Mouse (Mus musculus): Measurements from ENCODE around the gene Crim1. TPM values are rescaled to one million over a fixed set of nuclear protein-coding genes. Genes with fewer than 3 reads are reported as not detected.
A peak's percentile ranks its signal among the peaks of the same experiment; 100 is the strongest.

The Crim1 gene
- polyA plus RNA-seq, 1 experiment from 2014 or later: 11.9 TPM

DNA sequence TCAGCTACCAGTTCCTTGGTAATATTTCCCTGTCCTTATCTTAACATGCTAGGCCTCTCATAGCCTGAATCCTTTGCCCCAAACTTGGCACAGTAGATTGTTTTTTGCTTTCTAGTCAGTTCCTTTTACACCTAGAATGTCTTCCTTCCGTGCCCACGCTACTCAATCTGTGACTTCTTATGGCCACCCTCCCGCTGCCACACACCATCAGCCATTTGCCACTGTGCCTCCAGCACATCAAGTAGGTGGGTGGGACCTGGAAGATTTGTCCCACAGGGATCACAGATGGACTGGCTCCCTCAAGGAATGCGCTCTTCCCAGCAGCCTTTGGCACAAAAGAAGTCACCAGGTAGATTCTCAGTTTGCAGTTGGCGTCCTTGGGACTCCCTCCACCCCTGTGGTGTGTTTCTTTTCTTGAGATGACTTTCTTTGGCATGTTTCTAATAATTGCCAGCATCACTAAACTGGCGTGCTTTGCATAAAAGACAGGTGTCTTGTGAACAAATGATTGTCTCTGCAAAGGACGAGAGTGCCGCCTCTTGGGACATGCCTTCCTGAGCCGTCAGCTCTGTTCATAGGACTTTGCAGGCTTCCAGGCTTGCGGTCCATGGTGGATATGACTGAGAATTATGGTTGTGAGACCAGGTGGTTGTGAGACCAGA lies 92.9 kb downstream of the Crim1 start:
- H3K9me3 ChIP-seq (replicated peaks; ENCODE audit: control insufficient read depth, low read length, poor library complexity, severe bottlenecking): no peaks in the 10 kb centered on the region
- no peak overlapping the region for H3K4me3 ChIP-seq (ENCODE audit: low read depth, low read length)
- H3K4me1 ChIP-seq (ENCODE audit: control insufficient read depth, insufficient read depth, low read length): no peaks in the 10 kb centered on the region
- H3K9ac ChIP-seq (ENCODE audit: low read depth, low read length): no peak overlapping the region
- WGBS: 95% methylated on average over 10 of the region's 10 CpGs
- no peak overlapping the region for H3K4me2 ChIP-seq (ENCODE audit: low read length)
- no peak for ATAC-seq
- no peaks in the 10 kb centered on the region for H3K27me3 ChIP-seq (ENCODE audit: control insufficient read depth, insufficient read depth, low read depth, low read length)
- no peak overlapping the region for H3K27ac ChIP-seq (ENCODE audit: low read length)
- H3K36me3 ChIP-seq (ENCODE audit: control insufficient read depth, insufficient read depth, low read length): no peaks in the 10 kb centered on the region

DNA sequence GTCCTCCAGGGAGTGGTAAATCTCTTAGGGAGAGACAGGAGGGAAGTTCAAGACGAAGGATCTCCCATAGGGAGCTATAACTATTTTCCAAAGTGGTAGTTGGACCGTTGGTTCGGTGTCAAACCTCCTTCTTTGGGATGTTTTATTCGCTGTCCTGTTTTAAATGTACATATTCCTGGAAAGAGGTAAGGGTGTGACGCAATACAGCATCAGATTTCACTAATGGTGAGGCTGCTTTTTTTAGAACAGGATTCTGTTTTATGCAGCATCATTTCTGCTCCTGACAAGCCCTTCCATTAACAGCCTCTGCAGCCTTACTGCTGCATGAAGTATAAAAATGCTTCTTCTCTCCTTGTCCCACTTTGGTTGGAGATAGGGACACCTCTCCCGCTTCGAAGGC lies 95.9 kb downstream of the Crim1 start:
- WGBS: 91% methylated on average over 7 of the region's 7 CpGs
- Histone ChIP-seq H3K27ac (ENCODE audit: low read length) (no peak overlapping the region), H3K4me3 (ENCODE audit: low read depth, low read length) (no peak overlapping the region), H3K36me3 (ENCODE audit: control insufficient read depth, insufficient read depth, low read length) (no peaks in the 10 kb centered on the region), H3K9ac (ENCODE audit: low read depth, low read length) (no peak overlapping the region), H3K27me3 (ENCODE audit: control insufficient read depth, insufficient read depth, low read depth, low read length) (no peaks in the 10 kb centered on the region), H3K4me2 (ENCODE audit: low read length) (no peak overlapping the region), H3K4me1 (ENCODE audit: control insufficient read depth, insufficient read depth, low read length) (no peaks in the 10 kb centered on the region), H3K9me3 (replicated peaks; ENCODE audit: control insufficient read depth, low read length, poor library complexity, severe bottlenecking) (no peaks in the 10 kb centered on the region)
- ATAC-seq: no peak

DNA sequence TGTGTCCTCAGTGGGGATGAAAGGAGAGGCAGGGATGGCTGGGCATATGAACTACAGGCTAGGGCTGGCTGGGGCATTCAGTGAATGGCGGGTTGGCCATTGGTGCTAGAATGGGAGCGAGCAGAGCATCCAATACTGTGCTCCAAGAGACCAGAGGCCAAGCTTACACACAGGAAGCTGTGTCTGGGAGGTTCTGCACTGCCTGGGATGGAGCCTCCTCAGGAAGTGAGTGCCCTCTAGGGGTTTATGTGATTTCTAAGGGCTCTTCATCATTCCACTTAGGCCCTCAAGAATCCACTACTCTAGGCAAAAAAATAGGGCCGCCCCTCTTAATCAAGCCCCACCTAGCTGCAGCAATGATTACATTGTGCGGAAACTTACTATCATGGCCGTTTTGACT lies 98.1 kb downstream of the Crim1 start:
- no peaks in the 10 kb centered on the region for H3K9me3 ChIP-seq (replicated peaks; ENCODE audit: control insufficient read depth, low read length, poor library complexity, severe bottlenecking)
- WGBS: 85% methylated on average over 5 of the region's 5 CpGs
- H3K27ac ChIP-seq (ENCODE audit: low read length): no peak overlapping the region
- no peaks in the 10 kb centered on the region for H3K27me3 ChIP-seq (ENCODE audit: control insufficient read depth, insufficient read depth, low read depth, low read length)
- H3K4me1 ChIP-seq (ENCODE audit: control insufficient read depth, insufficient read depth, low read length): no peaks in the 10 kb centered on the region
- H3K4me3 ChIP-seq (ENCODE audit: low read depth, low read length): no peak overlapping the region
- no peak for ATAC-seq
- H3K36me3 ChIP-seq (ENCODE audit: control insufficient read depth, insufficient read depth, low read length): no peaks in the 10 kb centered on the region
- no peak overlapping the region for H3K4me2 ChIP-seq (ENCODE audit: low read length)
- no peak overlapping the region for H3K9ac ChIP-seq (ENCODE audit: low read depth, low read length)

DNA sequence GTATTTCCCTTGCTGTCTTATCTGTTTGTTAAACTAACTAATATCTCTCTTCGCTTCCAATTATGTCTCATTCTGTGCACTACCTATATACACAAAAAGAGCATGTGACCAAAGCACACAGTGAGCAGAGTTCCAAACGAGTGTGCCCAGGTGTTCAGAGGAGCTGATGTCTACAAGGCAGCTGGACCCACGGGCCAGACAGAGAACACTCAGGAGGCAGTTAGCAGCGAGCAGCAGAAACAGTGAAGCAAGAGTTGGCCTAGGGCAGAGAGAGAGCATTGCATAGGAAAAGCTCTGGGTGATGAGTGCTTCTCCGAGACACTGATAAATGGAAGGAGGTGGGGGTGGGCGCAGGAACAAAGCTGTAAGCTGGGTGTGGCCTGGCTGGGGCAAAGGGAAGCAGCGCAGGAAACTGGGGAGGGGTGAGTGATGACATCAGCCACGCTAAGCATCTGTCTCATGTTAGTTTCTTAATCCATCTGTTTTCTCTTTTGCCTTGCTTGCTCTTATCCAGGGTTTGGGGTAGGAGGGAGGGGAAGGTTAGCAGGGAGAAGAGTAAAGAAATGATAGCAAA lies 99.0 kb downstream of the Crim1 start:
- WGBS: 64% methylated on average over 8 of the region's 8 CpGs
- Histone ChIP-seq H3K27me3 (ENCODE audit: control insufficient read depth, insufficient read depth, low read depth, low read length) (no peaks in the 10 kb centered on the region), H3K9me3 (replicated peaks; ENCODE audit: control insufficient read depth, low read length, poor library complexity, severe bottlenecking) (no peaks in the 10 kb centered on the region), H3K4me2 (ENCODE audit: low read length) (no peak overlapping the region), H3K9ac (ENCODE audit: low read depth, low read length) (no peak overlapping the region), H3K36me3 (ENCODE audit: control insufficient read depth, insufficient read depth, low read length) (no peaks in the 10 kb centered on the region), H3K4me3 (ENCODE audit: low read depth, low read length) (no peak overlapping the region), H3K27ac (ENCODE audit: low read length) (no peak overlapping the region), H3K4me1 (ENCODE audit: control insufficient read depth, insufficient read depth, low read length) (no peaks in the 10 kb centered on the region)
- no peak for ATAC-seq

DNA sequence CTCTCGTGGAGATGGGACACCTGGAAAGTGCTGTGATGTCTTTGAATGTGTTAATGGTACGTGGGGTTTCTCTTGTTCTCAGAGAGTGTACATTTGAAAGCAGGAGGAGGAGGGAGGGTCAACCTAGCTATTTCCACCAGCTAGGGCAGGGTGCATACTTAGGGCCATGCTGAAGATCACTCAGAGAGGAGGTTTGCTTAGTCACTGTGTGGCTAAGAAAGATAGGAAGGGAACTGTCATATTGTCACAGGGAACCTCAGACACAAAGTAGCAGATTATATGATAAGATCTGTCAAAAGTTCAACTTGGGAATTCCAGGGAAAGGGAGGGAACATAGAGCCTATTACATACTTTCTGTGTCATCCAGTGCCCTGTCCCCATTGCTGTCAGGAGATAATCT lies 103.0 kb downstream of the Crim1 start:
- no peak overlapping the region for H3K4me2 ChIP-seq (ENCODE audit: low read length)
- no peaks in the 10 kb centered on the region for H3K4me1 ChIP-seq (ENCODE audit: control insufficient read depth, insufficient read depth, low read length)
- no peak for ATAC-seq
- H3K27ac ChIP-seq (ENCODE audit: low read length): no peak overlapping the region
- no peaks in the 10 kb centered on the region for H3K36me3 ChIP-seq (ENCODE audit: control insufficient read depth, insufficient read depth, low read length)
- H3K27me3 ChIP-seq (ENCODE audit: control insufficient read depth, insufficient read depth, low read depth, low read length): no peaks in the 10 kb centered on the region
- WGBS: 88% methylated on average over 2 of the region's 2 CpGs
- H3K9me3 ChIP-seq (replicated peaks; ENCODE audit: control insufficient read depth, low read length, poor library complexity, severe bottlenecking): no peaks in the 10 kb centered on the region
- H3K9ac ChIP-seq (ENCODE audit: low read depth, low read length): no peak overlapping the region
- no peak overlapping the region for H3K4me3 ChIP-seq (ENCODE audit: low read depth, low read length)

DNA sequence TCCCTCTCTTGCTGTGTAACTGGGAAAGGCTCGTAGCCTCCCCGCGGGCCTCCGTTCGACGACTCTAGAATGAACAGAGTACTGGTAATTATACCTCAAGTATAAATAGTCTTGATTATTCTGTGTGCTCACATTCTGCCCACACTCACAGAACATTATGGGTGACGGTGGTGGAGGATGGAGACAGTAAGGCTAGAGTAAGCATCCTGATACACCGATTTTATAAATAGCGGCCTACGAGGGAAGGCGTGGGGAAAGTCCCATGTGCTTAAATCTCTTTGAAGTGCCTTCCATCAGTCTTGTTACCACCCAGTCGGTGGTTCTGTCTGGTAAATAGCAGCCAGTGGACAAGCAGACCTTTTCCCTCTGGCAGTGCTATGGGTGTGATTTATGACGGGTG lies 104.0 kb downstream of the Crim1 start:
- Histone ChIP-seq H3K36me3 (ENCODE audit: control insufficient read depth, insufficient read depth, low read length) (no peaks in the 10 kb centered on the region), H3K4me2 (ENCODE audit: low read length) (no peak overlapping the region), H3K9me3 (replicated peaks; ENCODE audit: control insufficient read depth, low read length, poor library complexity, severe bottlenecking) (no peaks in the 10 kb centered on the region), H3K27ac (ENCODE audit: low read length) (no peak overlapping the region), H3K4me3 (ENCODE audit: low read depth, low read length) (no peak overlapping the region), H3K4me1 (ENCODE audit: control insufficient read depth, insufficient read depth, low read length) (no peaks in the 10 kb centered on the region), H3K27me3 (ENCODE audit: control insufficient read depth, insufficient read depth, low read depth, low read length) (no peaks in the 10 kb centered on the region), H3K9ac (ENCODE audit: low read depth, low read length) (no peak overlapping the region)
- WGBS: 91% methylated on average over 13 of the region's 13 CpGs
- ATAC-seq: no peak

DNA sequence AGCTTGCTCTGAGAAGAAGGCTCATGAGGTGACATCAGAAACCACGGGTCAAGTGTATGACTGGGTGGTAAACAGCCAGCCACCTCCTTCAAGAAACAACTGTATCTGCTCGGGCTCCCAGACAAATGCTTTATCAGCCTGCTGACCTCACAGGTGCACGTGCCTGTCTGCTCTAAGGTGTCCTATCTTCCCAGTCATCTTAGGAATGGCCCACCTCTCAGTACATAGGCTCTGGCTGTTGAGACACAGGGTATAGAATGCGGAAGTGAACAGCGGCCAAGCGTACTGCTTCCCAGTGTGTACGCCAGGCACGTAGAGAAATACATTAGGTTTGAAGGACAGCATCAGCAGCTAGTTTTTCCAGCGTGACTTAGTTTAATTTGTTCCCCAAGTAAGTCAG lies 106.4 kb downstream of the Crim1 start:
- Histone ChIP-seq H3K9me3 (replicated peaks; ENCODE audit: control insufficient read depth, low read length, poor library complexity, severe bottlenecking) (no peaks in the 10 kb centered on the region), H3K27me3 (ENCODE audit: control insufficient read depth, insufficient read depth, low read depth, low read length) (no peaks in the 10 kb centered on the region), H3K36me3 (ENCODE audit: control insufficient read depth, insufficient read depth, low read length) (no peaks in the 10 kb centered on the region), H3K27ac (ENCODE audit: low read length) (no peak overlapping the region), H3K4me2 (ENCODE audit: low read length) (no peak overlapping the region), H3K4me3 (ENCODE audit: low read depth, low read length) (no peak overlapping the region), H3K9ac (ENCODE audit: low read depth, low read length) (no peak overlapping the region), H3K4me1 (ENCODE audit: control insufficient read depth, insufficient read depth, low read length) (no peaks in the 10 kb centered on the region)
- 95% methylated on average over 9 of the region's 9 CpGs for WGBS
- no peak for ATAC-seq

DNA sequence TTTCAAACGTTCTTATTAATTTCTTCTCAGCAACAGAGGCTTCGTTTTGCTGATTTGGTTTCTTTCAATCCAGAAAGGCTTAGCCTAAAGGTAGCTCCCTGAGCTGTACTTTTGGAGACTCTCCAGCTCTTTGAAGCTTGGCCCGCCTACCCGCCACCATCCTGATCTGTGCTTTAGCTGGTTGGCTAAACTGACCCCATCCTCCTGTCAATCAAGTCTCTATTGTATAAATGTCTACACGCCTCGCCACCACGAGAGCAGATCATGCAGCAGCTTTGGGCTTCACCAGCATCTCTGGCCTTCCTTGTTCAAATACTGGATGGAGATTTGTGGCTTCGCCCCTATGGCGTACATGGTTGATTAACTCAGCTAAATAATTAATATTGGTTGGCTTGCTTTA lies 108.2 kb downstream of the Crim1 start:
- no peak for ATAC-seq
- WGBS: 87% methylated on average over 9 of the region's 9 CpGs
- Histone ChIP-seq H3K27me3 (ENCODE audit: control insufficient read depth, insufficient read depth, low read depth, low read length) (no peaks in the 10 kb centered on the region), H3K27ac (ENCODE audit: low read length) (no peak overlapping the region), H3K4me3 (ENCODE audit: low read depth, low read length) (no peak overlapping the region), H3K9ac (ENCODE audit: low read depth, low read length) (no peak overlapping the region), H3K9me3 (replicated peaks; ENCODE audit: control insufficient read depth, low read length, poor library complexity, severe bottlenecking) (no peaks in the 10 kb centered on the region), H3K36me3 (ENCODE audit: control insufficient read depth, insufficient read depth, low read length) (no peaks in the 10 kb centered on the region), H3K4me1 (ENCODE audit: control insufficient read depth, insufficient read depth, low read length) (no peaks in the 10 kb centered on the region), H3K4me2 (ENCODE audit: low read length) (no peak overlapping the region)

DNA sequence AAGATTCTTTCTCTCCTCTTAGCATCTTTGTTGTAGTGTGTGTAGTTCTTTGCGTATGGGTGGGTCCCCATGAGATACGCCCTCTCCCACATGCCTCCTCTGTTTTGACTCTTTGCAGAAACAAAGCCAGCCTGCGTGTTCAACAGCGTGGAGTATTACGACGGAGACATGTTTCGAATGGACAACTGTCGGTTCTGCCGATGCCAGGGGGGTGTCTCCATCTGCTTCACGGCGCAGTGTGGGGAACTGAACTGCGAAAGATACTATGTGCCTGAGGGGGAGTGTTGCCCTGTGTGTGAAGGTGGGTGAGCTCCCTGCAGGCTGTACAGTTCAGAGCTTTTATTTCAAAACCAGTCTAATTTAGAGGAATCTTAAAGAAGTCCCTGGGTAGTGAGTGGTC lies 113.0 kb downstream of the Crim1 start:
- H3K4me3 ChIP-seq (ENCODE audit: low read depth, low read length): no peak overlapping the region
- H3K4me2 ChIP-seq (ENCODE audit: low read length): no peak overlapping the region
- ATAC-seq: 0 out of 2 replicates have a peak, but pooled peaks have one; percentile 43
- H3K27ac ChIP-seq (ENCODE audit: low read length): no peak overlapping the region
- 83% methylated on average over 12 of the region's 12 CpGs for WGBS
- no peaks in the 10 kb centered on the region for H3K4me1 ChIP-seq (ENCODE audit: control insufficient read depth, insufficient read depth, low read length)
- H3K36me3 ChIP-seq (ENCODE audit: control insufficient read depth, insufficient read depth, low read length): peaks cover 4% of the 10 kb centered on the region
- no peaks in the 10 kb centered on the region for H3K9me3 ChIP-seq (replicated peaks; ENCODE audit: control insufficient read depth, low read length, poor library complexity, severe bottlenecking)
- H3K9ac ChIP-seq (ENCODE audit: low read depth, low read length): no peak overlapping the region
- no peaks in the 10 kb centered on the region for H3K27me3 ChIP-seq (ENCODE audit: control insufficient read depth, insufficient read depth, low read depth, low read length)
